Mouse (Mus musculus) ES-Bruce4 (cell line): Measurements from ENCODE around the gene Itgb2l.

Experiments
- CTCF ChIP-seq: IDR thresholded peaks from one replicate; pipeline ENCODE4 v1.8.1; 2011; ENCODE audit warnings: low read depth, low read length
- POLR2A ChIP-seq: IDR thresholded peaks from one replicate; pipeline ENCODE4 v1.8.1; 2011; ENCODE audit warnings: low read length; ENCODE audit not compliant: insufficient read depth

GRCm38 (mm10) chr16:96426671-96427070 lies 16.7 kb downstream of the Itgb2l start:
- no peak for TF ChIP-seq CTCF
- TF ChIP-seq POLR2A: no peak
